9 mouse cellular contexts compared by ENCODE assay signal in genomic region chrX:159606936-159607335, GRCm38 (mm10). TPM values are rescaled to one million over a fixed set of nuclear protein-coding genes. Genes with fewer than 3 reads are reported as not detected.
A peak's percentile ranks its signal among the peaks of the same experiment; 100 is the strongest.
DNase-seq lines count a peak whose midpoint lies in the region; ATAC-seq and TF ChIP-seq lines count a peak whose summit lies in the region.
"Had no signal": no experiment of that assay in that cellular context is flagged by ENCODE, and none has a peak within 500 bp of the region (broad histone marks: within the 10 kb centered on the region; RNA-seq: fewer than 3 reads in every experiment).

No protein-coding gene starts in this region.

- ATAC-seq in heart, postnatal 0 days (ENCODE audit: insufficient read depth, low read depth) = no peak
- ATAC-seq in midbrain, postnatal 0 days (ENCODE audit: low FRiP score) = no peak
- ATAC-seq in midbrain, embryonic 15.5 days (replicated peaks) = no peak
- ATAC-seq in megakaryocyte progenitor cell, adult 5-6 weeks (replicated peaks; ENCODE audit: poor library complexity) = peak; percentile 92

- H3K9ac ChIP-seq in heart, postnatal 0 days (replicated peaks; ENCODE audit: low read depth, low read length) = no peak overlapping the region
- H3K9ac ChIP-seq in midbrain, postnatal 0 days (replicated peaks; ENCODE audit: low read length, poor library complexity, severe bottlenecking) = no peak overlapping the region
- H3K9ac ChIP-seq in midbrain, embryonic 15.5 days = no peak overlapping the region

- TF ChIP-seq EP300 in heart, postnatal 0 days (IDR thresholded peaks at IDR 0.05; ENCODE audit: low read depth) = no peak

- H3K36me3 ChIP-seq in heart, postnatal 0 days (replicated peaks; ENCODE audit: control insufficient read depth, insufficient read depth, low read length) = no peaks in the 10 kb centered on the region
- H3K36me3 ChIP-seq in midbrain, postnatal 0 days (ENCODE audit: insufficient read depth, low read length) = no peaks in the 10 kb centered on the region
- no peaks in the 10 kb centered on the region for H3K36me3 ChIP-seq in midbrain, embryonic 15.5 days (replicated peaks)

- H3K9me3 ChIP-seq in heart, postnatal 0 days (replicated peaks; ENCODE audit: control insufficient read depth, low read length) = no peaks in the 10 kb centered on the region
- no peaks in the 10 kb centered on the region for H3K9me3 ChIP-seq in midbrain, postnatal 0 days (ENCODE audit: low read length)
- no peaks in the 10 kb centered on the region for H3K9me3 ChIP-seq in midbrain, embryonic 15.5 days
- H3K9me3 ChIP-seq: megakaryocyte, embryonic 14.5 days had no signal

- no peak for DNase-seq in heart, postnatal 0 days (ENCODE audit: low spot score)
- DNase-seq in heart, adult 8-10 months (ENCODE audit: low spot score) = no peak
- DNase-seq in midbrain, postnatal 0 days (ENCODE audit: low spot score) = peak; percentile 44
- peak; percentile 34 for DNase-seq in c-Kit-positive CD71-negative TER-119-negative erythroid progenitor cells, embryonic 14.5 days (ENCODE audit: low read depth)
- no peak for DNase-seq in cerebellum, adult 9-11 months
- no peak for DNase-seq in adrenal gland, postnatal 4 days (ENCODE audit: low spot score in 2 of 2)

- WGBS in heart, postnatal 0 days = 40% methylated on average over 6 of the region's 6 CpGs
- 37% methylated on average over 6 of the region's 6 CpGs for WGBS in midbrain, postnatal 0 days
- 45% methylated on average over 6 of the region's 6 CpGs for WGBS in midbrain, embryonic 15.5 days

- H3K4me2 ChIP-seq in heart, postnatal 0 days (ENCODE audit: low read depth, low read length) = no peak overlapping the region
- H3K4me2 ChIP-seq in midbrain, postnatal 0 days (ENCODE audit: low read depth, low read length, poor library complexity, severe bottlenecking) = no peak overlapping the region
- no peak overlapping the region for H3K4me2 ChIP-seq in midbrain, embryonic 15.5 days

- H3K4me3 ChIP-seq in heart, postnatal 0 days (ENCODE audit: low read depth, low read length) = no peak overlapping the region
- no peak overlapping the region for H3K4me3 ChIP-seq in midbrain, postnatal 0 days (ENCODE audit: low read depth, low read length)
- H3K4me3 ChIP-seq in midbrain, embryonic 15.5 days = no peak overlapping the region
- H3K4me3 ChIP-seq: megakaryocyte, embryonic 14.5 days had no signal

- no peaks in the 10 kb centered on the region for H3K4me1 ChIP-seq in heart, postnatal 0 days (ENCODE audit: control insufficient read depth, insufficient read depth)
- H3K4me1 ChIP-seq in midbrain, postnatal 0 days (ENCODE audit: insufficient read depth, low read length) = no peaks in the 10 kb centered on the region
- H3K4me1 ChIP-seq in midbrain, embryonic 15.5 days = no peaks in the 10 kb centered on the region
- H3K4me1 ChIP-seq: megakaryocyte, embryonic 14.5 days had no signal

- TF ChIP-seq CTCF in heart, postnatal 0 days (IDR thresholded peaks at IDR 0.05; ENCODE audit: low read depth) = peak; percentile 42
- peak; percentile 53 for TF ChIP-seq CTCF in midbrain, postnatal 0 days (IDR thresholded peaks at IDR 0.05)

- no peaks in the 10 kb centered on the region for H3K27me3 ChIP-seq in heart, postnatal 0 days (ENCODE audit: control insufficient read depth, insufficient read depth, low read length)
- no peaks in the 10 kb centered on the region for H3K27me3 ChIP-seq in midbrain, postnatal 0 days (ENCODE audit: insufficient read depth, low read length)
- no peaks in the 10 kb centered on the region for H3K27me3 ChIP-seq in midbrain, embryonic 15.5 days (replicated peaks)

- no peak overlapping the region for H3K27ac ChIP-seq in heart, postnatal 0 days (ENCODE audit: low read depth)
- H3K27ac ChIP-seq in midbrain, postnatal 0 days (ENCODE audit: low read depth, low read length) = no peak overlapping the region
- H3K27ac ChIP-seq in midbrain, embryonic 15.5 days = no peak overlapping the region

RNA-seq across cellular contexts. Expression of gene Sh3kbp1, which starts 20.1 kb away (rescaled TPM):
- 203 and 255 TPM in 2 replicates for total RNA-seq in heart, postnatal 0 days (2014; rRNA removed; ENCODE audit: low replicate concordance)
- 231 and 279 TPM in 2 replicates for polyA plus RNA-seq in heart, postnatal 0 days (2015; fragmentation: Nextera tagmentation; extraction: Ambion mirVana)
- total RNA-seq in heart, adult 8-10 months (2022) = 100 to 1,000 TPM; 114 to 142 (median 125) TPM
- total RNA-seq in midbrain, postnatal 0 days (2014; rRNA removed) = 41.9 and 56.3 TPM in 2 replicates
- polyA plus RNA-seq in midbrain, postnatal 0 days (2015; fragmentation: Nextera tagmentation; extraction: Ambion mirVana) = 37.0 and 42.4 TPM in 2 replicates
- polyA plus RNA-seq in midbrain, embryonic 15.5 days (2015; fragmentation: Nextera tagmentation; extraction: Ambion mirVana) = 44.5 TPM in 2 replicates
- 92.6 and 99.8 TPM in 2 replicates for total RNA-seq in megakaryocyte progenitor cell, adult 5-6 weeks (2015)
- total RNA-seq in megakaryocyte progenitor cell, adult 5-6 weeks (2017) = 105 and 107 TPM in 2 replicates
- total RNA-seq in adrenal gland, postnatal 4 days (2021) = 10 to 100 TPM; 24.7 to 30.8 TPM

Comparison
In these comparisons a context has a peak if more than half of its experiments do, and no peak if none do; other contexts are left out.
1. DNase-seq: peak in midbrain, postnatal 0 days (single experiment) and c-Kit-positive CD71-negative TER-119-negative erythroid progenitor cells, embryonic 14.5 days (single experiment); none in heart, postnatal 0 days (single experiment), heart, adult 8-10 months (single experiment), cerebellum, adult 9-11 months (single experiment) and adrenal gland, postnatal 4 days (0 of 2).